Mouse (Mus musculus) forebrain, embryonic 15.5 days (tissue): ENCODE data around the gene Antxr2. TPM values are rescaled to one million over a fixed set of nuclear protein-coding genes. Genes with fewer than 3 reads are reported as not detected.

Source experiments
- ATAC-seq: fragments of 200-750 bp; cut with Nextera tagmentation; replicated peaks from 2 replicates; pipeline ENCODE4 v1.8.0; 2017; ENCODE audit warnings: mild to moderate bottlenecking, moderate TSS enrichment, moderate library complexity
- H3K27ac ChIP-seq: fragments of 300-500 bp; sonication (generic); replicated peaks from 2 replicates; pipeline ENCODE4 v1.5.1; 2015; ENCODE audit warnings: mild to moderate bottlenecking, inconsistent platforms
- H3K27me3 ChIP-seq: fragments of 300-500 bp; sonication (generic); 2 replicates; pipeline ENCODE4 v1.6.1; 2015; ENCODE audit warnings: inconsistent platforms
- H3K36me3 ChIP-seq: fragments of 300-500 bp; sonication (generic); 2 replicates; pipeline ENCODE4 v1.6.1; 2015; ENCODE audit warnings: mild to moderate bottlenecking, inconsistent platforms
- H3K4me1 ChIP-seq: fragments of 300-500 bp; sonication (generic); 2 replicates; pipeline ENCODE4 v1.6.1; 2015; ENCODE audit warnings: inconsistent platforms
- H3K4me2 ChIP-seq: fragments of 300-500 bp; sonication (generic); replicated peaks from 2 replicates; pipeline ENCODE4 v1.6.1; 2015; ENCODE audit warnings: mild to moderate bottlenecking, inconsistent platforms
- H3K4me3 ChIP-seq: fragments of 300-500 bp; sonication (generic); 2 replicates; pipeline ENCODE4 v1.5.1; 2015; ENCODE audit warnings: mild to moderate bottlenecking, inconsistent platforms
- H3K9ac ChIP-seq: fragments of 300-500 bp; sonication (generic); replicated peaks from 2 replicates; pipeline ENCODE4 v1.6.1; 2015; ENCODE audit warnings: mild to moderate bottlenecking, inconsistent platforms
- H3K9me3 ChIP-seq: fragments of 300-500 bp; sonication (generic); 2 replicates; pipeline ENCODE4 v1.6.1; 2016; ENCODE audit warnings: inconsistent platforms
- WGBS: fragments of 180-500 bp; shearing (Covaris S2); methylation state at CpG from one replicate; pipeline ENCODE4 v1.1.7; 2015; ENCODE audit warnings: mixed read lengths; 5-methylcytosine and 5-hydroxymethylcytosine counted together
- polyA plus RNA-seq: library from polyadenylated mRNA; unstranded; fragments of >200 nt; fragmentation: Nextera tagmentation; extraction: Ambion mirVana; gene quantifications from 2 replicates; pipeline ENCODE4 v1.2.1, GENCODE M21; 2015

Gene Antxr2
- polyA plus RNA-seq, 1 experiment from 2014 or later: 4.1 TPM

- H3K27ac ChIP-seq: no peak overlapping the region
- peak overlapping the region; percentile 29 for H3K4me2 ChIP-seq
- H3K9ac ChIP-seq: 0 out of 2 replicates have a peak overlapping the region, but pooled peaks have one; percentile 16
- H3K4me3 ChIP-seq: peak overlapping the region; percentile 15; the same call in 1 of the 2 replicates
- peak; percentile 67 for ATAC-seq
- H3K9me3 ChIP-seq: no peaks in the 10 kb centered on the region
- H3K27me3 ChIP-seq: no peaks in the 10 kb centered on the region
- peaks cover 7% of the 10 kb centered on the region; the same call in 1 of the 2 replicates for H3K4me1 ChIP-seq
- no peaks in the 10 kb centered on the region for H3K36me3 ChIP-seq
- 37% methylated on average over 14 of the region's 14 CpGs for WGBS
Measured at GRCm38 (mm10) chr5:97980472-97980871, 50.4 kb downstream of the Antxr2 start.

DNA sequence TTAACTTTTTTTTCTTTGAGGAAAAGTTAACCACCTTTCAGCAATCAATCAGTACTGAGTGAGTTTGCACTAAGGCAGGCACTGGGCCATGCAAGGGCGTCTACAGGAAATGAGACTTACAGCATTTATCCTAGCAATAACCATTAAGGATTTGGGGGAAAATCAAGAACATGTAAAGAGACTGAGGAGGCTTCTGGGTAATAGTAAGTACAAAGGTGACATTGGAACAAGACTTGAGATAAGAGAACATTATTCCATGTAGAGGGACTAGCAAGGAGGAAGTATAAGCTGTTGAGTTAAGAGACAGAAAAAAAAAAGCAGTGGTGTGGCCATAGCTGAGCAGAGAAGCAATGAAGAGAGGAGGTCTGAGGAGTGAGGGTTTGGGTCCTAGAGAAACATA lies 57.5 kb downstream of the Antxr2 start:
- Histone ChIP-seq H3K9me3 (no peaks in the 10 kb centered on the region), H3K4me2 (no peak overlapping the region), H3K9ac (no peak overlapping the region), H3K4me1 (peaks cover 4% of the 10 kb centered on the region; the same call in 1 of the 2 replicates), H3K27ac (no peak overlapping the region), H3K36me3 (no peaks in the 10 kb centered on the region), H3K4me3 (no peak overlapping the region), H3K27me3 (no peaks in the 10 kb centered on the region)
- WGBS: 98% methylated on average over 1 of the region's 1 CpGs
- no peak for ATAC-seq

DNA sequence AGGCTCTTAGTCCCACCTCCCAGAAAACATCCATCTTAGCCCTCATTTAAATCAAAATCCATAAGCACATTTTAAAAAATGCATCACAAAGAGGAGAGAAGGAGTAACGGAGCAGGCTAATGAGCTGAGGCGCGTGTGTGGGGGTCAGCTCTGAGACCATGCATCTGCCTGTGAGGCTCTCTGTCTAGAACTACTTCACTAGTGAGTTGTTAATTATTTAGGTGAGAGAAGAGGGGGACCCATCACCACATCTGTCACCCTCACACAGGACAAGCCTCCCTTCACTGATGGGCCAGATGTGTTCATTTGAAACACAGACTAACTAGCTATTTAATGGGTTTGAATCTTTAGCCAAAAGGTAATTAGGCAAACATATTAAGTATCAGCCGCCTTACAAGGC lies 58.8 kb downstream of the Antxr2 start:
- no peak for ATAC-seq
- no peak overlapping the region for H3K4me3 ChIP-seq
- H3K9me3 ChIP-seq: no peaks in the 10 kb centered on the region
- no peaks in the 10 kb centered on the region for H3K27me3 ChIP-seq
- H3K4me2 ChIP-seq: no peak overlapping the region
- no peak overlapping the region for H3K27ac ChIP-seq
- H3K4me1 ChIP-seq: peaks cover 4% of the 10 kb centered on the region; the same call in 1 of the 2 replicates
- 50% methylated on average over 4 of the region's 4 CpGs for WGBS
- no peaks in the 10 kb centered on the region for H3K36me3 ChIP-seq
- H3K9ac ChIP-seq: no peak overlapping the region

GRCm38 (mm10) chr5:97971236-97971635 lies 59.6 kb downstream of the Antxr2 start:
- Histone ChIP-seq H3K4me2 (no peak overlapping the region), H3K36me3 (no peaks in the 10 kb centered on the region), H3K9me3 (no peaks in the 10 kb centered on the region), H3K4me3 (no peak overlapping the region), H3K27ac (no peak overlapping the region), H3K27me3 (no peaks in the 10 kb centered on the region), H3K4me1 (peaks cover 4% of the 10 kb centered on the region; the same call in 1 of the 2 replicates), H3K9ac (no peak overlapping the region)
- 50% methylated on average over 3 of the region's 3 CpGs for WGBS
- ATAC-seq: no peak

DNA sequence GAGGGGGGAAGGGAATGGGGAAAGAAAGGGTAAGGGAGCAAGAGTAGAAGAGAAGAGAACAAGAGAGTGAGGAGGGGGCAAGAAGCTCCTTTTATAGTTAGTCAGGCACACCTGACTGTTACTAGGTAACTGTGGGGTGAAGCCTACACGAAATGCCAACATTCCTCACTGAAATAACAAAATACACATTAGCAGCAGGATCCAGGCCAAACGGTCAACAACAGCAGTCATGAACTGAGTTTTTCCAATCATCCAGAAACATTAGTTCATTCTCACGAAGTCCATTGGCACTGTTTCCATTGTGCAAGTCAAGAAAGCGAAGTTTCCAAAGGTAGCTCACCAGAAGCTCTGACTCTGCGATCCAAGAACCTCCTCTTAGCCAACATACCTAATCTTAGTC lies 63.8 kb downstream of the Antxr2 start:
- Histone ChIP-seq H3K27me3 (no peaks in the 10 kb centered on the region), H3K9ac (no peak overlapping the region), H3K9me3 (no peaks in the 10 kb centered on the region), H3K4me3 (no peak overlapping the region), H3K36me3 (no peaks in the 10 kb centered on the region), H3K4me2 (no peak overlapping the region), H3K4me1 (peaks cover 1% of the 10 kb centered on the region; the same call in 1 of the 2 replicates), H3K27ac (no peak overlapping the region)
- WGBS: 73% methylated on average over 5 of the region's 5 CpGs
- ATAC-seq: no peak

DNA sequence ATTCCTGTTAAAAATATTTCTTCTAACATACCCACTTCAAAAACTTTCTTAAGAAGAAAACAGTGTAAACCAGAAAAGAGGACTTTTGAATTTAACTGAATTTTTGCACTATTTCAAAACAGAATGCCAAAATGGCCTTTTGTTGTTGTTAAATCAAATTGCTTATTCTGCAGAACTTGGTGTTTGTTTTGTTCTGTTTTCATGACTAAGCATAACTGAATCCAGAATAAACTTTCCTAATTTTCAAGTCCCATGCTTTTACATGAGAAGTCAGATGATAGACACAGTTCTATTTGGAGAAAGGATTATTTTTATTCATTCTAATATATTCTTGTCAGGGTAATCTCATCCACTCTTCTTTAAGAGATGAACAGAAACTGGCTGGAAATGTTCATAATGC lies 64.7 kb downstream of the Antxr2 start:
- no peak for ATAC-seq
- no peak overlapping the region for H3K9ac ChIP-seq
- H3K4me3 ChIP-seq: no peak overlapping the region
- no peak overlapping the region for H3K27ac ChIP-seq
- no peaks in the 10 kb centered on the region for H3K4me1 ChIP-seq
- H3K9me3 ChIP-seq: no peaks in the 10 kb centered on the region
- H3K36me3 ChIP-seq: no peaks in the 10 kb centered on the region
- H3K27me3 ChIP-seq: no peaks in the 10 kb centered on the region
- H3K4me2 ChIP-seq: no peak overlapping the region

DNA sequence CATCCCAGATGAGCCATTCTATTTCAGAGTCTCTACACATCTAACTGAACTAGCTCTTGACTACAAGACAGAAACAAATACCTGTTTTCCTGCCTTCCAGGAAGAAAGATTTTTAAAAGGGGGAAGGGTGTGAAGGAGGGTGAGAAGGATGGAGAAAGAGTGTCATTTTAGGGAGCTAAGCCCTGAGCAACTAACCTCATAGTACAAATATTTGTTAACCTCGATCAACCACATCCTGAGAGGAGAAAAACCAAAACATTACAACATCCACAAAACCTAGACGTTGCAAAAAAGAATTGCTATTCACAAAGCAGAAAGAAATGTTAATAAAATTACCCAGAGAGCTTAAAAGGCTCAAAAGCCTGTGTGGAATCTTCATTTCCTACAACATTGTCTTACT lies 66.4 kb downstream of the Antxr2 start:
- H3K27ac ChIP-seq: no peak overlapping the region
- no peak for ATAC-seq
- H3K9me3 ChIP-seq: no peaks in the 10 kb centered on the region
- H3K4me2 ChIP-seq: no peak overlapping the region
- no peak overlapping the region for H3K9ac ChIP-seq
- no peaks in the 10 kb centered on the region for H3K4me1 ChIP-seq
- no peaks in the 10 kb centered on the region for H3K27me3 ChIP-seq
- 79% methylated on average over 2 of the region's 2 CpGs for WGBS
- no peaks in the 10 kb centered on the region for H3K36me3 ChIP-seq
- H3K4me3 ChIP-seq: no peak overlapping the region

DNA sequence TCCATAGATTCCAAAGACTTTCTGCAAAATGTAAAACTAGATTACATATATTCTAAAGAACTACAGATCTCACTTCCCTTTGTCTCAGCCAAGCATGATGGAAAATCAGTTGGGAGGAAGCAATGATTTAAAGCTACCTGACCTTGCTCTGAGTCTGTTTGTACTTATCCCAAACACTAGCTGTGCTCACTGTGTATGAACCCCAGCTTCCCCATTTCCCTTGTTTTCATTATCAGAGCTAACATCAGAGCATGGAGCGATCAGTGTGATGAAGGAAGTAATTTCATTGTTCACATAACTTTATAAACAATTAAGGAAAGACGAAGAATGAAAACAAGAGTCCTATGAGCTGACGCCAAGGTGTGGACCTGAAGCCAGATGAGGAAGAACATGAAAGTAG lies 68.3 kb downstream of the Antxr2 start:
- H3K27ac ChIP-seq: no peak overlapping the region
- no peaks in the 10 kb centered on the region for H3K9me3 ChIP-seq
- H3K4me3 ChIP-seq: no peak overlapping the region
- 93% methylated on average over 3 of the region's 3 CpGs for WGBS
- H3K4me2 ChIP-seq: no peak overlapping the region
- no peaks in the 10 kb centered on the region for H3K4me1 ChIP-seq
- H3K27me3 ChIP-seq: no peaks in the 10 kb centered on the region
- no peaks in the 10 kb centered on the region for H3K36me3 ChIP-seq
- no peak for ATAC-seq
- H3K9ac ChIP-seq: no peak overlapping the region

DNA sequence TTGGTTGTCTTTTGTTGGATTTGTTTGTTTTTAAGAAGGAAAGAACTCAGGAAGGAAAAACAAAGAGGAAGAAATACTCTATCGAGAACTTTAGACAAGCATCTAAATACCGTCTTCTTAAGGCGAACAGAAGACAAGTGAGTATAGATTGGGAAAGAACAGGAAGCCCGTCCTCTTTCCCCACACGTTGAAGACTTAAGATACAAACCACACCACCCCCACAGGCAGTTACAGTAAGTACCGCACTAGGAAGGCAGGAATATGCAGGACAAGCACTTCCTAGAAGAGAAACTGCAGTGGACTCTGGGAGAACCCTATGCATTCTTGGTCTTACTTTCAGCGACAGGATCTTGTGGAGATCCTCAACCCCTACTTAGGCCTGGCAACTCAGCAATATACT lies 69.1 kb downstream of the Antxr2 start:
- no peak overlapping the region for H3K27ac ChIP-seq
- no peak overlapping the region for H3K4me2 ChIP-seq
- H3K9ac ChIP-seq: no peak overlapping the region
- H3K4me1 ChIP-seq: no peaks in the 10 kb centered on the region
- H3K27me3 ChIP-seq: no peaks in the 10 kb centered on the region
- ATAC-seq: no peak
- H3K9me3 ChIP-seq: no peaks in the 10 kb centered on the region
- 92% methylated on average over 7 of the region's 7 CpGs for WGBS
- no peak overlapping the region for H3K4me3 ChIP-seq
- no peaks in the 10 kb centered on the region for H3K36me3 ChIP-seq

DNA sequence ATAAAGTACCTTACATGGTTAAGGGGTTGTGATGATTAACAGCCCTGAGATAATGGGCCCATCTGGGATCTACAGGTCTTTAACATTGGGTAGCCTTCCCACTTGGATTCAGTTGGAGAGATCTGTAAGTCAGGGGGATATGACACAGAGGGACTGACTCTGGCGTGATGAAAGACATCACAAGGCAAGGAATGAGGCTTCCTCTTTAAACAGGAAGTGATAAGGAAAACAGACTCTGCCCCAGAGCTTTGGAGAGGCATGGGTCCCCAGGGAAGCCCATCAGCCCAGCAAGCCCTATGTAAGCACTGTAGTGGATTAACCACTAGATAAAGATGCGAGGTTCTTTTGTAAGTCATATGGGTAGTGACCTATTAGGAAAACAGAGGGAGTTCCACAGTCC lies 71.2 kb downstream of the Antxr2 start:
- ATAC-seq: no peak
- no peak overlapping the region for H3K9ac ChIP-seq
- H3K4me2 ChIP-seq: no peak overlapping the region
- H3K4me1 ChIP-seq: no peaks in the 10 kb centered on the region
- H3K27me3 ChIP-seq: no peaks in the 10 kb centered on the region
- H3K9me3 ChIP-seq: no peaks in the 10 kb centered on the region
- H3K36me3 ChIP-seq: no peaks in the 10 kb centered on the region
- H3K27ac ChIP-seq: no peak overlapping the region
- 90% methylated on average over 2 of the region's 2 CpGs for WGBS
- H3K4me3 ChIP-seq: no peak overlapping the region

- 84% methylated on average over 3 of the region's 3 CpGs for WGBS
- H3K4me1 ChIP-seq: peaks cover 5% of the 10 kb centered on the region; the same call in 1 of the 2 replicates
- ATAC-seq: no peak
- no peaks in the 10 kb centered on the region for H3K36me3 ChIP-seq
- no peak overlapping the region for H3K9ac ChIP-seq
- no peak overlapping the region for H3K4me2 ChIP-seq
- H3K27ac ChIP-seq: no peak overlapping the region
- no peaks in the 10 kb centered on the region for H3K9me3 ChIP-seq
- no peaks in the 10 kb centered on the region for H3K27me3 ChIP-seq
- no peak overlapping the region for H3K4me3 ChIP-seq
Measured at GRCm38 (mm10) chr5:97959010-97959409, 71.8 kb downstream of the Antxr2 start.

DNA sequence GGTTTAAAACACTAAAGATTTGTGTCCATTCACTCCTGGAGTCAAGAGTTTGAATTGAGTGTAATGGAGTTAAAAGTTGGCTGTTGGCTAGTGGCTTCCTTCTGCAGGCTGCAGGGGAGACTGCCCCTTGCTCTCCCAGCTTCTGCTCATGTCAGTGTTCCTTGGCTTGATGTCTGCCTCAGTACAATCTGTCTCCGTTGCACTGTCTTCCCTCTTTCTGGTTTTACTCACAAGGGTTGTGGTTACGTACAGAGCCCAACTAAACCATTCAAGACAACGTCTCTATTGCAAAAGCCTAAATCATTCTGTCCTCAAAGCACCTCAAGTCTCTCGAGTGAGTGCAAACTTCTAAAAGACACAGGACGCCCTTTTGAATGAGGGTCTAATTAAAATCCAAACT lies 73.3 kb downstream of the Antxr2 start:
- no peak for ATAC-seq
- H3K4me2 ChIP-seq: no peak overlapping the region
- H3K4me3 ChIP-seq: no peak overlapping the region
- H3K4me1 ChIP-seq: peaks cover 5% of the 10 kb centered on the region; the same call in 1 of the 2 replicates
- H3K9ac ChIP-seq: no peak overlapping the region
- no peaks in the 10 kb centered on the region for H3K9me3 ChIP-seq
- no peaks in the 10 kb centered on the region for H3K36me3 ChIP-seq
- 79% methylated on average over 5 of the region's 5 CpGs for WGBS
- no peaks in the 10 kb centered on the region for H3K27me3 ChIP-seq
- H3K27ac ChIP-seq: no peak overlapping the region

DNA sequence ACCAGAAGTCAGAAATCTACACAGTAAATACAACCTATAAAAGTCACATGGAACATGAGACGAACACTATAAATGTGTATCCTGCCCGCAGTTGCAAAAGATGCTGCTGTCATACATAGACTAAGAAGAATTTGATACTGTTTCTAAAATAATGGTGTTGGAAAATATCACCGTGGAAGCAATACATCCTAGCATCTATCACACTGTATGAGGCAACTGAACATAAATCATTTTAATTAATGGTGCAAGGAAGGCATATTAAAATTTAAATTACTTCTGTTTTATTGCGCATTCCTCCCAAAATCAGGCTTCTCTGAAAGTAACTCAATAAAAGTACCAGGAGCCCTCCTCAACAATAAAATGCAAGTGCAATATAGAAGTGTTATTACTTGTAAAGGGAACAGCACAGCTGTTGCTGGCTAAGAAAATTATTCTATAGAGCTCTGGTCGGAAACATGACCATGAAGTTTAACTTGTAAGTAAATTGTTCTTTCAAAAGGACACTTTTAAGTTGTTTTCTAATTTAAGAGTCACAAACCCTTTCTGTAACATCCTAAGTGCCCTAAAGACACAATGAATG lies 76.6 kb downstream of the Antxr2 start:
- no peaks in the 10 kb centered on the region for H3K9me3 ChIP-seq
- no peak overlapping the region for H3K27ac ChIP-seq
- ATAC-seq: no peak
- H3K4me2 ChIP-seq: no peak overlapping the region
- peaks cover 5% of the 10 kb centered on the region; the same call in 1 of the 2 replicates for H3K4me1 ChIP-seq
- WGBS: 88% methylated on average over 5 of the region's 5 CpGs
- H3K36me3 ChIP-seq: no peaks in the 10 kb centered on the region
- no peak overlapping the region for H3K9ac ChIP-seq
- H3K27me3 ChIP-seq: no peaks in the 10 kb centered on the region
- H3K4me3 ChIP-seq: no peak overlapping the region
